Mouse (Mus musculus): ENCODE measurements around the gene Cep57.

The Cep57 gene

GRCm38 (mm10) chr9:13826832-13827405, at the start of gene Cep57:
Cep57 (minus strand) TSS chr9:13827107.
- DNase-seq (ENCODE audit: low spot score in 2 of 2), result peak; percentile 90 to 91

GRCm38 (mm10) chr9:13875340-13875739, 48.4 kb upstream of the Cep57 start:
- no peak for DNase-seq (ENCODE audit: low spot score in 2 of 2)

GRCm38 (mm10) chr9:13874359-13874758, 47.5 kb upstream of the Cep57 start:
- no peak for DNase-seq (ENCODE audit: low spot score in 2 of 2)

GRCm38 (mm10) chr9:13871631-13872030, 44.7 kb upstream of the Cep57 start:
- DNase-seq (ENCODE audit: low spot score in 2 of 2), result no peak

- no peak for DNase-seq (ENCODE audit: low spot score in 2 of 2)
Observed at GRCm38 (mm10) chr9:13867646-13868045, 40.7 kb upstream of the Cep57 start.

GRCm38 (mm10) chr9:13856777-13857176, 29.9 kb upstream of the Cep57 start:
- no peak for DNase-seq (ENCODE audit: low spot score in 2 of 2)

- DNase-seq (ENCODE audit: low spot score in 2 of 2), result no peak
Observed at GRCm38 (mm10) chr9:13856247-13856646, 29.3 kb upstream of the Cep57 start.

- DNase-seq (ENCODE audit: low spot score in 2 of 2), result no peak
Observed at GRCm38 (mm10) chr9:13853876-13854275, 27.0 kb upstream of the Cep57 start.

GRCm38 (mm10) chr9:13848481-13849480, 21.9 kb upstream of the Cep57 start:
- no peak for DNase-seq (ENCODE audit: low spot score in 2 of 2)

GRCm38 (mm10) chr9:13847591-13847990, 20.7 kb upstream of the Cep57 start:
- no peak for DNase-seq (ENCODE audit: low spot score in 2 of 2)

- DNase-seq (ENCODE audit: low spot score in 2 of 2), result no peak
Observed at GRCm38 (mm10) chr9:13836726-13837125, 9.8 kb upstream of the Cep57 start.

GRCm38 (mm10) chr9:13835256-13835655, 8.3 kb upstream of the Cep57 start:
- DNase-seq (ENCODE audit: low spot score in 2 of 2), result no peak

- no peak for DNase-seq (ENCODE audit: low spot score in 2 of 2)
Observed at GRCm38 (mm10) chr9:13828087-13828441, 1.2 kb upstream of the Cep57 start.

GRCm38 (mm10) chr9:13827406-13828086, 639 bp upstream of the Cep57 start, which contains the start of gene Fam76b:
Fam76b (plus strand) TSS chr9:13827716.
- DNase-seq (ENCODE audit: low spot score in 2 of 2), result peak; percentile 99

- peak in 1 of 2 experiments; percentile 62 for DNase-seq (ENCODE audit: low spot score in 2 of 2)
Observed at GRCm38 (mm10) chr9:13826391-13826805, 509 bp downstream of the Cep57 start.

- no peak for DNase-seq (ENCODE audit: low spot score in 2 of 2)
Observed at GRCm38 (mm10) chr9:13825896-13826295, 1.0 kb downstream of the Cep57 start.

GRCm38 (mm10) chr9:13820774-13821173, 6.1 kb downstream of the Cep57 start:
- no peak for DNase-seq (ENCODE audit: low spot score in 2 of 2)

GRCm38 (mm10) chr9:13818369-13818768, 8.5 kb downstream of the Cep57 start:
- no peak for DNase-seq (ENCODE audit: low spot score in 2 of 2)

- DNase-seq (ENCODE audit: low spot score in 2 of 2), result no peak
Observed at GRCm38 (mm10) chr9:13809937-13810336, 17.0 kb downstream of the Cep57 start.

GRCm38 (mm10) chr9:13807657-13808056, 19.2 kb downstream of the Cep57 start:
- DNase-seq (ENCODE audit: low spot score in 2 of 2), result no peak

- no peak for DNase-seq (ENCODE audit: low spot score in 2 of 2)
Observed at GRCm38 (mm10) chr9:13806854-13807253, 20.1 kb downstream of the Cep57 start.

- no peak for DNase-seq (ENCODE audit: low spot score in 2 of 2)
Observed at GRCm38 (mm10) chr9:13804480-13804879, 22.4 kb downstream of the Cep57 start.
